Mouse (Mus musculus): ENCODE measurements around the gene Gm13119. TPM values are rescaled to one million over a fixed set of nuclear protein-coding genes. Genes with fewer than 3 reads are reported as not detected.

Gene Gm13119
- polyA plus RNA-seq (2021; fragmentation: Nextera tagmentation): not detected in 2 replicates
- long read RNA-seq, experiment 1: 0 reads
- long read RNA-seq, experiment 2: 0 reads

DNA sequence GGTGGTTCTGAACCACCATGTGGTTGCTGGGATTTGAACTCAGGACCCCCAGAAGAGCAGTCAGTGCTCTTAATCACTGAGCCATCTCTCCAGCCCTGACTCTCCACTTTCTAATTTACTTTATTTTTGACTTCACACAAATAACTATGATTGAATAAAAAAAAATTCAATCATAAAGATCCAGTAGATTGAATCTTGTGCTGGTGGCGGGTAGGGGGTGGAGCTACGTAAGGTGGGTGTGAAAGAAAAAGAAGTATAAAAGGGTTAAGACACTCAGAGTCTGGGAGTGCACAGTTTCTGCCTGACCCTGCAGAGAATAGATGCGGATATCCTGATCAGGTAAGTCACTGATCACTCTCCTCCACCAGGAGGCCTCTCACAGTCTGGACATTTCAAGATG, at the start of gene Gm13119:
Gene Gm13119 (plus strand): TSS at position 301 of the 400 bp plus-strand sequence.

GRCm38 (mm10) chr4:144329949-144330348, 27.8 kb upstream of the Gm13119 start, which contains the start of gene Gm13128:
TSS of gene Gm13128 (plus strand) at chr4:144330249.

GRCm38 (mm10) chr4:144377911-144378310, 20.2 kb downstream of the Gm13119 start, which contains the start of gene Pramef20:
TSS of gene Pramef20 (minus strand) at chr4:144377933.

GRCm38 (mm10) chr4:144408290-144408689, 50.5 kb downstream of the Gm13119 start, which contains the start of gene Pramef12:
TSS of gene Pramef12 (minus strand) at chr4:144408464.

Other genes with a start within 250 kb of the Gm13119 start
- gene Oog3, start 195.3 kb upstream of the Gm13119 start, polyA plus RNA-seq (2021; fragmentation: Nextera tagmentation): not detected in 2 replicates
- not detected in 2 replicates for gene Oog2, start 167.2 kb upstream of the Gm13119 start, polyA plus RNA-seq (2021; fragmentation: Nextera tagmentation)
- not detected in 2 replicates for gene C87977, start 144.6 kb upstream of the Gm13119 start, polyA plus RNA-seq (2021; fragmentation: Nextera tagmentation)
- not detected in 2 replicates for gene Pramel5, start 77.5 kb upstream of the Gm13119 start, polyA plus RNA-seq (2021; fragmentation: Nextera tagmentation)
- not detected in 2 replicates for gene Gm13128, start 27.7 kb upstream of the Gm13119 start, polyA plus RNA-seq (2021; fragmentation: Nextera tagmentation)
- not detected in 2 replicates for gene Pramef20, start 20.0 kb downstream of the Gm13119 start, polyA plus RNA-seq (2021; fragmentation: Nextera tagmentation)
- gene Pramef12, start 50.5 kb downstream of the Gm13119 start, polyA plus RNA-seq (2021; fragmentation: Nextera tagmentation): not detected in 2 replicates
- gene 1700012P22Rik, start 80.8 kb downstream of the Gm13119 start, polyA plus RNA-seq (2021; fragmentation: Nextera tagmentation): not detected in 2 replicates
- not detected in 2 replicates for gene Gm9944, start 95.4 kb downstream of the Gm13119 start, polyA plus RNA-seq (2021; fragmentation: Nextera tagmentation)
- gene Aadacl3, start 105.8 kb downstream of the Gm13119 start, polyA plus RNA-seq (2021; fragmentation: Nextera tagmentation): not detected in 2 replicates
- not detected in 2 replicates for gene 9430007A20Rik, start 161.9 kb downstream of the Gm13119 start, polyA plus RNA-seq (2021; fragmentation: Nextera tagmentation)
- gene Gm13124, start 207.2 kb downstream of the Gm13119 start, polyA plus RNA-seq (2021; fragmentation: Nextera tagmentation): not detected in 2 replicates